In the genomic region with DNA sequence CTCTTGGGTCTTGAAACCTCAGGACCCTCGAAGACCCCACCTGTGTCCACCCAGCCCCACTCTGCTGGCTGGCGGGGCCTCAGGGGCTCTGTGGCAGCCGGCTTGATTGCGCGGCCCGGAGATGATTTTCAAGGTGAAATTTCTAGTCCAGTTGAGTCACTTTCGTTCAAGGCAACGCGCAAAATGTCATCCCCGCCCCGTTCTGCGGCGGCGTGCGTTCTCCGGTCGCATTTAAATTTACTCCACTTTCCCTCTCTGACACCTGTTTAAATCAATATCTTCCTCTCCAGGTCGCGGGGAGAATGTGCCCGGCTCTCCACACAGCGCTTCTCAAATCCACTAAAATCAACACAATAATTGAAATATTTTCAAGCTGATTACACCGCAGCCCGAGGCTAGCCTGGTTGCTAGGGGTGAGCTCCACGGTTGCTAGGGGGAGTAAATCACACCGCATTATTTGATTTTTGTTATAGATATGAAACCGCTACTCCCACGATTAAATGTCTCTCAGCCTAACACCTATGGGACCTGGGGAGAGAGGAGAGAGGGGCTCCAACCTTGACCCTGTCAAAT, we compare ENCODE assay signal across 15 mouse cellular contexts. TPM values are rescaled to one million over a fixed set of nuclear protein-coding genes. Genes with fewer than 3 reads are reported as not detected.
A peak's percentile ranks its signal among the peaks of the same experiment; 100 is the strongest.
DNase-seq lines count a peak whose midpoint lies in the region; ATAC-seq and TF ChIP-seq lines count a peak whose summit lies in the region.
"Had no signal": no experiment of that assay in that cellular context is flagged by ENCODE, and none has a peak within 500 bp of the region (broad histone marks: within the 10 kb centered on the region; RNA-seq: fewer than 3 reads in every experiment).

No protein-coding gene starts in this region.

- peaks cover 6% of the 10 kb centered on the region; the same call in 1 of the 2 replicates for H3K9me3 ChIP-seq in midbrain, embryonic 12.5 days
- no peaks in the 10 kb centered on the region for H3K9me3 ChIP-seq in midbrain, embryonic 11.5 days (ENCODE audit: control insufficient read depth, low read length)
- H3K9me3 ChIP-seq in forebrain, postnatal 0 days (ENCODE audit: low read length) = no peaks in the 10 kb centered on the region
- H3K9me3 ChIP-seq in neural tube, embryonic 14.5 days (ENCODE audit: control insufficient read depth, low read length) = no peaks in the 10 kb centered on the region
- H3K9me3 ChIP-seq: liver, embryonic 12.5 days had no signal

- peak overlapping the region; percentile 43; the same call in 1 of the 2 replicates for H3K27ac ChIP-seq in midbrain, embryonic 12.5 days (replicated peaks)
- H3K27ac ChIP-seq in midbrain, embryonic 11.5 days (ENCODE audit: low read depth, low read length) = no peak overlapping the region
- no peak overlapping the region for H3K27ac ChIP-seq in forebrain, postnatal 0 days (ENCODE audit: low read depth, low read length)
- no peak overlapping the region for H3K27ac ChIP-seq in neural tube, embryonic 14.5 days (ENCODE audit: low read depth, low read length)
- H3K27ac ChIP-seq: liver, embryonic 12.5 days had no signal

- H3K36me3 ChIP-seq in midbrain, embryonic 12.5 days = no peaks in the 10 kb centered on the region
- no peaks in the 10 kb centered on the region for H3K36me3 ChIP-seq in midbrain, embryonic 11.5 days (ENCODE audit: control insufficient read depth, insufficient read depth, low read length)
- H3K36me3 ChIP-seq in forebrain, postnatal 0 days (ENCODE audit: insufficient read depth) = no peaks in the 10 kb centered on the region
- no peaks in the 10 kb centered on the region for H3K36me3 ChIP-seq in neural tube, embryonic 14.5 days (ENCODE audit: control insufficient read depth, insufficient read depth, low read length)
- H3K36me3 ChIP-seq: liver, embryonic 12.5 days had no signal

- DNase-seq in midbrain, embryonic 11.5 days (ENCODE audit: low spot score, missing footprints) = no peak
- DNase-seq in adrenal gland, postnatal 25 days = peak; percentile 74
- peak; percentile 54 for DNase-seq in forebrain, postnatal 0 days
- no peak for DNase-seq in spleen, postnatal 14 days (ENCODE audit: low spot score in 2 of 2)
- DNase-seq: cerebellum, adult 9-10 months; embryo, embryonic 11 days; heart, adult 11 months; kidney, adult 2 months had no signal

- H3K4me1 ChIP-seq in midbrain, embryonic 12.5 days = peaks cover 32% of the 10 kb centered on the region
- H3K4me1 ChIP-seq in midbrain, embryonic 11.5 days (ENCODE audit: control insufficient read depth, insufficient read depth, low read length) = peaks cover 16% of the 10 kb centered on the region
- H3K4me1 ChIP-seq in forebrain, postnatal 0 days (ENCODE audit: insufficient read depth) = no peaks in the 10 kb centered on the region
- peaks cover 13% of the 10 kb centered on the region for H3K4me1 ChIP-seq in neural tube, embryonic 14.5 days (ENCODE audit: control insufficient read depth, insufficient read depth, low read length)
- H3K4me1 ChIP-seq: liver, embryonic 12.5 days had no signal

- H3K9ac ChIP-seq in midbrain, embryonic 12.5 days (replicated peaks) = no peak overlapping the region
- H3K9ac ChIP-seq in midbrain, embryonic 11.5 days (ENCODE audit: low read length) = no peak overlapping the region
- H3K9ac ChIP-seq in forebrain, postnatal 0 days = no peak overlapping the region
- H3K9ac ChIP-seq in neural tube, embryonic 14.5 days (replicated peaks; ENCODE audit: low read depth, low read length) = no peak overlapping the region
- H3K9ac ChIP-seq: liver, embryonic 12.5 days had no signal

- peak overlapping the region; percentile 13 for H3K4me2 ChIP-seq in midbrain, embryonic 12.5 days (replicated peaks)
- no peak overlapping the region for H3K4me2 ChIP-seq in midbrain, embryonic 11.5 days
- peak overlapping the region; percentile 16 for H3K4me2 ChIP-seq in forebrain, postnatal 0 days (ENCODE audit: low read depth)
- peak overlapping the region; percentile 9; the same call in 1 of the 2 replicates for H3K4me2 ChIP-seq in neural tube, embryonic 14.5 days (ENCODE audit: low read depth, low read length)
- H3K4me2 ChIP-seq: liver, embryonic 12.5 days had no signal

- no peak overlapping the region for H3K4me3 ChIP-seq in midbrain, embryonic 12.5 days
- no peak overlapping the region for H3K4me3 ChIP-seq in midbrain, embryonic 11.5 days (ENCODE audit: low read depth, low read length)
- H3K4me3 ChIP-seq in forebrain, postnatal 0 days (ENCODE audit: low read depth, low read length) = peak overlapping the region; percentile 1; the same call in 1 of the 2 replicates
- no peak overlapping the region for H3K4me3 ChIP-seq in neural tube, embryonic 14.5 days (ENCODE audit: low read depth, low read length)
- H3K4me3 ChIP-seq: liver, embryonic 12.5 days had no signal

- no peak for ATAC-seq in midbrain, embryonic 12.5 days (ENCODE audit: low FRiP score, low read depth)
- ATAC-seq in midbrain, embryonic 11.5 days (ENCODE audit: low FRiP score) = no peak
- ATAC-seq in forebrain, postnatal 0 days = peak; percentile 49; the same call in 1 of the 2 replicates
- no peak for ATAC-seq in neural tube, embryonic 14.5 days (ENCODE audit: low read depth)
- ATAC-seq in megakaryocyte progenitor cell, adult 5-6 weeks (replicated peaks; ENCODE audit: poor library complexity) = no peak
- ATAC-seq: liver, embryonic 12.5 days; lung, postnatal 0 days had no signal

- TF ChIP-seq CTCF in forebrain, postnatal 0 days (IDR thresholded peaks at IDR 0.05; ENCODE audit: low read depth) = no peak

- 27% methylated on average over 27 of the region's 27 CpGs for WGBS in midbrain, embryonic 12.5 days
- WGBS in midbrain, embryonic 11.5 days = 38% methylated on average over 27 of the region's 27 CpGs
- 26% methylated on average over 27 of the region's 27 CpGs for WGBS in forebrain, postnatal 0 days
- 24% methylated on average over 27 of the region's 27 CpGs for WGBS in neural tube, embryonic 14.5 days

- peaks cover 73% of the 10 kb centered on the region for H3K27me3 ChIP-seq in midbrain, embryonic 12.5 days
- peaks cover 53% of the 10 kb centered on the region for H3K27me3 ChIP-seq in midbrain, embryonic 11.5 days (ENCODE audit: control insufficient read depth, insufficient read depth, low read length)
- peaks cover 43% of the 10 kb centered on the region for H3K27me3 ChIP-seq in forebrain, postnatal 0 days (ENCODE audit: insufficient read depth, low read length)
- H3K27me3 ChIP-seq in neural tube, embryonic 14.5 days (ENCODE audit: control insufficient read depth, insufficient read depth, low read length) = no peaks in the 10 kb centered on the region

RNA-seq across cellular contexts. Expression of gene Uncx, which starts 37.0 kb away (rescaled TPM):
- polyA plus RNA-seq in midbrain, embryonic 12.5 days (2016; fragmentation: Nextera tagmentation; extraction: Ambion mirVana) = 84.9 and 90.8 TPM in 2 replicates
- polyA plus RNA-seq in midbrain, embryonic 11.5 days (2014; fragmentation: Nextera tagmentation; extraction: Ambion mirVana) = 41.8 and 46.4 TPM in 2 replicates
- not detected in 2 replicates for total RNA-seq in adrenal gland, postnatal 25 days (2021)
- total RNA-seq in forebrain, postnatal 0 days (2014; rRNA removed) = 3.4 and 5.8 TPM in 2 replicates
- 0.93 and 2.8 TPM in 2 replicates for polyA plus RNA-seq in forebrain, postnatal 0 days (2015; fragmentation: Nextera tagmentation; extraction: Ambion mirVana)
- 33.4 and 39.8 TPM in 2 replicates for polyA plus RNA-seq in neural tube, embryonic 14.5 days (2014; fragmentation: Nextera tagmentation; extraction: Ambion mirVana)
- not detected in 2 replicates for total RNA-seq in megakaryocyte progenitor cell, adult 5-6 weeks (2015)
- not detected in 2 replicates for total RNA-seq in megakaryocyte progenitor cell, adult 5-6 weeks (2017)
- polyA plus RNA-seq: heart, postnatal 0 days; liver, embryonic 12.5 days; lung, postnatal 0 days; spleen, adult 2 months had no signal

Comparison
In these comparisons a context has a peak if more than half of its experiments do, and no peak if none do; other contexts are left out.
1. DNase-seq: peak in adrenal gland, postnatal 25 days (single experiment) and forebrain, postnatal 0 days (single experiment); none in midbrain, embryonic 11.5 days (single experiment) and spleen, postnatal 14 days (0 of 2).